Mouse (Mus musculus): ENCODE results near the gene Asl. TPM values are rescaled to one million over a fixed set of nuclear protein-coding genes. Genes with fewer than 3 reads are reported as not detected.
"Not testable (repeated sequence)": the region's sequence is repeated elsewhere in the genome, so short reads cannot be mapped to it uniquely, and the experiment has no call there.

Gene Asl
- total RNA-seq, 2 experiments from 2014 or later, result 18.0 to 18.8 TPM

- DNase-seq, result no peak
Observed at GRCm38 (mm10) chr5:130046100-130046499, 17.1 kb upstream of the Asl start.

- DNase-seq, result peak; percentile 43 to 49
Observed at GRCm38 (mm10) chr5:130044201-130044695, 15.2 kb upstream of the Asl start.

DNA sequence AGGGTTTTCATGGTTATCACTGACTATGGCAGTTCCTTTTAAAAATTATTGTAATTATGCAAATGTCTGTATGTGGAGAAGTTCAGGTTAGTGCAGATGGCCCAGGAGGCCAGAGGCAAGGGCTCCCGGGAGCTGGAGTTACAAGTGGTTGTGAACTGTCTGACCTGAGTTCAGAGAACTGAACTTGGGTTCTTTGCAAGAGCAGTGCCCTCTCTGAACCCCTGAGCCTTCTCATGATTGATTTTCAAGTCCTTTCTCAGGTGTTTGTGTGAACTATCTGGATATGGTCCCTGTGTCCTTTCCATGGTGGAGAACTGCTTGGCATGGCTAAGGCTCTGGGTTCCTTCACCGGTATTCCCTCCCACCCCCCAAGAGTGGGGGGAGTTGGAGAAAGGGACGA lies 14.7 kb upstream of the Asl start:
- DNase-seq, result no peak

- no peak for DNase-seq
Observed at GRCm38 (mm10) chr5:130041262-130041661, 12.2 kb upstream of the Asl start.

DNA sequence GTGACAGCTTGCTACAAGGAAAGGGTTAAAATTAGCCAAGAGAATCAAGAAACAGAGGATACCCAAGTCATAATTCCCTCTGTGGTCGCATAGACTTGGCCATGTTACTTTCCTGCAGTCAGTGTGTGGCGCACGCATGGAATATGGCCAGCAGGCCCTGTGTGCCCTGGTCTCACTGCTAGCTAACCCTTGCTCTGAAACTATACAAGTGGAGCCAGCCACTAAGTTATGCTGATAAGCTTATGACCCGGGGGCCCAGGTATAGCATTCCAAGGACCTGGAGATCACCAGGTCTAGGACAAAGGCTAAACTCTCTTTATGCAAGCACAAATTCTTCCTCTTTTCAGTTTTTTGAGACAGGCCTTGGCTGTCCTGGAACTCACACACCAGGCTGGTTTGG lies 11.8 kb upstream of the Asl start:
- no peak for DNase-seq

DNA sequence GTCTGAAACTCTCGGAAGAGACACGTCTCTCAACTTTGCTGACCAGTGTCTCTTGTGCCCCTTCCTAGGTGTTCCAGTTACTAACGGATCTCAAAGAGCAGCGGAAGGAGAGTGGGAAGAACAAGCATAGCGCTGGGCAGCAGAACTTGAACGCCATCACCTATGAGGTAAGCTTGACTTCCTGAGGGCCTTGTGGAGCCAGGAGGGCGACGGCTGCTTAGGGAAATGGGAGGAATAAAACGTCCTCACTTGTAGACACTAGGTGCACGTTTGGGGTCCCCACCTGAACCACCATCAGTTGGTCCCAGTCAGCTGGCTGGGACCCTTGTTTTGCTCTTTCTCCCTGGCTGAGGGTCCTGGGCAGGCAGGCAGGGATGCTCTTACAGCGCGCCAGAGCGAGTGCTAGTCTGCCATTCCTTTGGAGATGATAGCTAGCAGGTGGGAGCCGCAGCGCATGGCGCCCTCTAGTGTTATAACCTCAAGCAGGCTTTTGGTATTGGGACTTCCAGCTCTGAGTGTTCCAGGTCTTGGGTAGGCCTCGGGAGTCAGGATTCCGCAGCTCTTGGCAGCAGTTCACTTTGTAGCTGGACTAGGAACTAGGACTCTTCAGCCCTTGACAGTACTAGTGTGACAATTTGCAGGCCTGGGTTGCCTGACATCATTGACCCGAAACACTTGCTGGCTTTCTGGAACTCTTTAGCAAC lies 8.9 kb upstream of the Asl start:
- peak in 1 of 2 experiments; percentile 26 for DNase-seq

DNA sequence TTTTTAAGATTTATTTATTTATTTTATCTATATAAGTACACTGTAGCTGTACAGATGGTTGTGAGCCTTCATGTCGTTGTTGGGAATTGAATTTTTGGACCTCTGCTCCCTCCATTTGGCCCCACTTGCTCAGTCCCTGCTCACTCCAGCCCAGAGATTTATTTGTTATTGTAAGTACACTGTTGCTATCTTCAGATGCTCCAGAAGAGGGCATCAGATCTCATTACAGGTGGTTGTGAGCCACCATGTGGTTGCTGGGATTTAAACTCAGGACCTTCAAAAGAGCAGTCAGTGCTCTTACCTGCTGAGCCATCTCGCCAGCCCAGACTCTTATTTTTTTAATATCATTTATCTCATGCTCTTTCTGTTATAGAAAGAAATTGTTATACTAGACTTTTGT lies 7.3 kb upstream of the Asl start:
- DNase-seq, result not testable (repeated sequence)

- DNase-seq, result no peak
Observed at GRCm38 (mm10) chr5:130033869-130034268, 4.8 kb upstream of the Asl start.

DNA sequence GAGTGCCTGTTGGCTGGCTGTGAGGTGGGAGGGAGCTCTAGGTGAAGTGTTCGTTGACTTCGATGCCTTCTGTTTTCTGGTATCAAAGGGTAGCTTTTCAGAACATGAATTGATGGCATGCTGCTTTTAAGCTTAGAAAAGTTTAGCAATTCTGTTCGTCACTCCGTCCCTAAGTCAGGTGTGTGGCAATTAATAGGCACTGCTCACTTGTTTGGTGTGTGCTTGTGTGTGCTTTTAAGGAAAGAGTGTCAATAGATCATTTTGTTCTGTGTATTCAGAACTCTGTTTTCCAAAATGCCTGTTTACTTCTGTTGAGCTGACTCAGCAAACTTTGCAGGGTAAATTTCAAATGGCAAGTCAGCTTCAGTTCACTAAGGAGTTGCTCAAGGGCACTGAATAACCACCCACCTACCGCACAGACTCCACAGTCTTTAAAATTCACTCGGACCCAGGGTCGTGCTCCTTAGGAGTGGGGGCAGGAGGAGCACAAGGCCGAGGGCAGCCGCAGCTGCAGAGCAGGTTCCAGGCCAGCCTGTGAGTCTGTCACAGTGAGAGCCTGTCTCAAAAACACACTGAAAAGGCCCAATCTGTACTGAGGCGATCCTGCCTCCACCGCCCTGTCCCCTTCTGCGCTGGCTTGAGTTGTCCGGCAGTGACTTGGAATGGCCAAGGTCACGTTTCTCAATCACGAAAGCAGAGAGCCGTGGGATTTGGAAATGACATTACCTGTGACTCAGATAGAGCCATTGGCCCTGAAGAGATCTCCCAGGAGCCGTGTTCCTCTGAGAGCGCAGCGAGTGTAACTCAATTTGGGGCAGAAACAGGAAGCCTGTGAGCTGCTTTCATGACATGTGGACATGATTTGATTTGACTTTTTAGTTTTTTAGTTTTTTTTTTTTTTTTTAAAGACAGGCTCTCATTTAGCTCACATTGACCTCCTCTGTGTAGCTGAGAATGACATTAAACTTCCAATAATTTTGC lies 2.7 kb upstream of the Asl start:
- DNase-seq, result no peak

DNA sequence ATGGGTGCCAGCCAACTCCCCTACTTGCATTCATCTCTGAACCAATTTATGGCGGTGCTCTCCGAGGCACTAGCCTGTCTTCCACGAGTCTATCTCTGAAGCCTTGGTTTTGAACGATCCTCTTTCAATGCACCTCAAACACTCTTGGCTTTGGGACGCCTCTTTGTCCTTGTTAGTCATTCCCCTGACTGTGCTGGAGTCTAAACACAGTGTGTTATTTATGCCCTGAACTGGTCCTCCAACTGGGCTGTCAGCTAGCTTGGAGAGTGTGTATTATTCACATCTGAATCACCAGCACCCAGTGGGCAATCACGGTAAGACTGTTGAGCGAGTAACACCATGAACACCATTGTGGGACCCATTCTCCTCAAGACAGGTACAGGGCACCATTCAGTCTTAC lies 1.4 kb downstream of the Asl start:
- DNase-seq, result no peak

- DNase-seq, result no peak
Observed at GRCm38 (mm10) chr5:130027134-130027533, 1.9 kb downstream of the Asl start.

- peak; percentile 57 to 64 for DNase-seq
Observed at GRCm38 (mm10) chr5:130023767-130024539, 5.1 kb downstream of the Asl start.

GRCm38 (mm10) chr5:130023067-130023766 lies 5.8 kb downstream of the Asl start:
- no peak for DNase-seq

- no peak for DNase-seq
Observed at GRCm38 (mm10) chr5:130022366-130022765, 6.7 kb downstream of the Asl start.

GRCm38 (mm10) chr5:130021361-130021966 lies 7.6 kb downstream of the Asl start:
- no peak for DNase-seq

GRCm38 (mm10) chr5:130019461-130019860 lies 9.6 kb downstream of the Asl start:
- DNase-seq, result no peak

DNA sequence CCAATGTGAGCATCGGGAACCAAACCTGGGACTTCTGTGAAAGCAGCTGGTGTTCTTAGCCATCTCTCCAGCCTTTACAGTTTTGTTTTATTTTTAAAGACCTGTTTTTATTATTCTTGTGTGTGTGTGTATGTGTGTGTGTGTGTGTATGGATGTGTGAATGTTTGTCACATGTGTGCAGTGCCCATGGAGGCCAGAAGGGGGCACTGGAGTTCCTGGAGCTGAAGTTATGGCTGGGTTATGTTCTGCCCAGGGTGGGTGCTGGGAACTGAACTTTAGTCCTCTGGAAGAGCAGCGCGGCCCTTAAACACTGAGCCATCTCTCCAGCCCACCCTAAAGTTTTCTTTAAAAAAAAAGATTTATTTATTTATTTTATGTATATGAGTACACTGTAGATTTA lies 13.9 kb downstream of the Asl start:
- no peak for DNase-seq

GRCm38 (mm10) chr5:130010961-130011360 lies 18.1 kb downstream of the Asl start:
- DNase-seq, result no peak

- no peak for DNase-seq
Observed at GRCm38 (mm10) chr5:130009784-130010183, 19.3 kb downstream of the Asl start.

GRCm38 (mm10) chr5:130008034-130008590 lies 20.9 kb downstream of the Asl start:
- no peak for DNase-seq

DNA sequence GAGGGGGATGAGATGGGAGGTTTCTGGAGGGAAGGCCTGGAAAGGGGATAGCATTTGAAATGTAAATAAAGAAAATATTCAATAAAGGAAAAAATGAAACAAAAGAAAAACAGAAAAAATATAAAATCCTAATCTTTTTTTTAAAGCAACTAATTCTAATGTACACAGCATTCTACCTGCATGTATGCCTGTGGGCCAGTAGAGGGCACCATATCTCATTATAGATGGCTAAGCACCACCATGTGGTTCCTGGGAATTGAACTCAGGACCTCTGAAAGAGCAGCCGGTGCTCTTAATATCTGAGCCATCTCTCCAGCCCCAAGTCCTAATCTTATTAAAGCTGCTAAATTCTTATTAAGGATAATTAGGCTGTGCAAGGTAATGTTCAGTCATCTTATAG lies 21.7 kb downstream of the Asl start:
- DNase-seq, result no peak

All from layer of hippocampus, postnatal 36 days (tissue).